Mouse (Mus musculus): Measurements from ENCODE around the gene Skap1.

- TF ChIP-seq CTCF (IDR thresholded peaks at IDR 0.05; ENCODE audit: extremely low read depth, insufficient read depth, low read length) (no peak), POLR2A (IDR thresholded peaks at IDR 0.05; ENCODE audit: extremely low read depth, insufficient read depth, low read length) (no peak)
These were observed 155.6 kb downstream of the Skap1 start for GRCm38 (mm10) chr11:96620006-96620405.
